Mouse (Mus musculus): Measurements from ENCODE around the gene Gm11361. TPM values are rescaled to one million over a fixed set of nuclear protein-coding genes. Genes with fewer than 3 reads are reported as not detected.

Gm11361 gene
- 1.7 and 2.6 TPM in 2 replicates for polyA plus RNA-seq (2012; rRNA removed)

GRCm38 (mm10) chr13:28257228-28257627, at the start of gene Gm11361:
Gene Gm11361 (plus strand): TSS chr13:28257528.

Other genes with a start within 250 kb of the Gm11361 start
- gene Prl4a1, start 241.3 kb upstream of the Gm11361 start, polyA plus RNA-seq (2012; rRNA removed), result not detected in 2 replicates
- gene Prl5a1, start 115.0 kb upstream of the Gm11361 start, polyA plus RNA-seq (2012; rRNA removed), result not detected in 2 replicates

Data from liver, embryonic 18 days (tissue).